Mouse (Mus musculus): Measurements from ENCODE around the gene Cbfa2t3.

Cbfa2t3 gene

DNA sequence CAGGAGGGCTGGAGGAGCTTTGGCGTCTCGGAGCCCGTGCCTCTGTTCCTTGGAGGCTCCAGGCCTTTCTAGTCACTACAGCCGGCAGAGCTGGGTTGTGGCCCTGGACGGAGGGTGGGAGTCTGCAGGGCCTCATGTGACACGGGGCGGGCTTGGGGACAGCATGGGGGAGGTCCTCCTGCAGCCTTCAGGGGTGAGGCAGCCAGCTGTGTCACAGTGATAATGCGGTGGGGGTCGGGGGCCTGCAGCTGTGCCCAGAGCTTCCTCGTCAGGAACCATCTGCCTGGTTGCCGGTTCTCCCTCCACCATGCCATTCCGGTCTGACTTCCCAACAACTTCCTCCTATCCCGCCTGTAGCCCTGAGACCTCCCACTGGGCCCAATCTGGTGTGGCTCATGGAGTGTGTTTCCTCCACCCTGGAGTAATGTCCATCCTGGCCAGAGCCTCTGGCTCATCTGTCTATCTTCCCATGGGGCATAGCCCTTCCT, at the start of gene Cbfa2t3:
Gene Cbfa2t3 (minus strand): TSS at position 105 of the 488 bp plus-strand sequence.
- DNase-seq (ENCODE audit: low spot score in 2 of 2), result no peak

DNA sequence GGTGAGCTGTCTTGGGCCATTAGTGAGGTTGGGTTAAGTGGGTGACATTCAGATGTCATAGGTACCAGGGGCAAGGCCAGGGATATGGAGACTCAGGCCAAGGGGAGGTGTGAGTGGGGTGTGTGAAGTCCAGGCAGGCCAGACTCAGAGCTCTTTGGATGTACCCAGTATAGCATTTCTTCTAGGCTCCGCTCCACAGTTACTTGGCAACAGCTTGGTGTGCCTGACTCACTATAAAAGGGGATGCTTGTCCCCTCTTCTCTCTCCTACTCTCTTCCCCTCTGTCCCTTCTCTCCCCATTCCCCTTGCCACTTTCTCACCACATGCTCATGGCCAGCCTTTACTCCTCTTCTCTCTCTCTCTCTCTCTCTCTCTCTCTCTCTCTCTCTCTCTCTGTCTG, 48.9 kb upstream of the Cbfa2t3 start:
- DNase-seq (ENCODE audit: low spot score in 2 of 2), result no peak

DNA sequence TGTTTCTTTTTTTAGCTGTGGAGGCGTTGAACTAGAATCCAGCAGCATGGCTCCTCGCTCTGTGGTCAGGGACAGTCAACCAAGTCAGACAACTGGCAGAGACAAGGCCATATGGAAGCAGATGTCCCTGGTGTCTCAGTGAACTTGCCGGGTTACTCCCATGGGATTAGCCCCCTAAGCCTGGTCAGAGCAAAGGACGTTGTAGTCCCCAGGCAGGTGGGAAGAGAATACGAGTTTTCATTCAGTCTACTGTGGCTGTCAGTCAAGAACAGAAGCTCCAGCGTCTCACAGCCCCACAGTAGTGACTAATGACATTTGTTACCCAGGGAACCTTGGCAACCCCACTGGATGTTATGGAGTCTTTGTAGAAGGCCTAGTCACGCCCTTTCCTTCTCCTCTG, 47.5 kb upstream of the Cbfa2t3 start:
- DNase-seq (ENCODE audit: low spot score in 2 of 2), result no peak

DNA sequence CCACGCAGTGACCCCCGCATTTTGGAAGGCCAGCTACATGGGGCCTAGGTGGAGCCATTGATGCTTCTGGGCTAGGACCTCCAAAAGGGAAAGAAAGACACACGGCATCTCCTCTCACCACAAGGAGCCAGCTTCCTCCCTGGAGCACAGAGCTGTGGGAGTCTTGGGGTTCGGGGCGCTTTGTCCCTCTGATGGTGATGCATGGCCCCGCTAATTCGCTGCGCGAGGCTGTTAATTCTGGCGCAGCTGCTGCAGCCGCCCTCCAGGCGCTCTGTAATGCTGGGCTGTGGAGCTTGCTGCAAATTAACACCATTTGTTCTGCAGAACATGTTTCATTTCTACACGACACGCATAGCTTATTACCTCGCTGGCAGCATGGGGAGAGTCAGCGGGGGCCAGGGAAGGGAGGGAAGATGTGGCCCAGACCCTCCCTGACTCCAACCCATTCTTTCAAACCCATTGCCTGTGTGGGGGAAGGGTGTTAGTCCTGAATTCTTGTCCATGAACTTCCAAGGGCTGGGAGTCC, 46.9 kb upstream of the Cbfa2t3 start:
- DNase-seq (ENCODE audit: low spot score in 2 of 2), result no peak

DNA sequence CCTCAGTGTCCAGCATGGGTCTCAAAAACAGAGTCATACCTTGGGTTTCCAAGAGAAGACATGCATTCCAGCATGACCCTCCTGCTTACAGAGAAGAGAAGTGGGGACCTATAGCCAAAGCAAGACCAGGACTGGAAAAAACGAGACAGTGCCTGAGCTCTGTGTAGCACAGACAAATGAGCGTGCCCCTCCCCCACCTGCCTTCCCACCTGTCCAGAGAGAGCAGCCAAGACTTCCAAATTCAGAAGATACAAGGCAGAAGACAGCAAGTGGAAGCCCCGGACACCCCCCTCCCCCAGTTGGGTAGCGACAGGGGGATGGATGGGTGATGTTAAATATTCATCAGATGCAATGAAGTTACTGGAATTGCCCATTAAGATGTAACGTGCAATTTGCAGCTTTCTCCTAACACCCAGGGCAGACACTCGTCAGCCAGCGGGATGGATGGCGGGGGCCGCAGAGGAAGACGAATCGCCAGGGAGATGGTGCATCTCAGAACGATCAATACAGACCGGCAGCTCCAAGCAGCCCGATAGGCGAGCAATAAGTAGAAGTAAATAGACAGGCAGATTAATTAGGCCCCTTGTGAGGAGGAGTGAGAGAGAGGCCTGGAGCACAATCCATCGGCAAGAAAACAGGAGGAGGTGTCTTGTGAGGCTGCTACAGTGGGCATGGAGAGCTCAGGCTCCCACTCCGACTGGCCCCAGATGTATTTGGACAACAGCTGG, 46.3 kb upstream of the Cbfa2t3 start:
- DNase-seq (ENCODE audit: low spot score in 2 of 2), result no peak

DNA sequence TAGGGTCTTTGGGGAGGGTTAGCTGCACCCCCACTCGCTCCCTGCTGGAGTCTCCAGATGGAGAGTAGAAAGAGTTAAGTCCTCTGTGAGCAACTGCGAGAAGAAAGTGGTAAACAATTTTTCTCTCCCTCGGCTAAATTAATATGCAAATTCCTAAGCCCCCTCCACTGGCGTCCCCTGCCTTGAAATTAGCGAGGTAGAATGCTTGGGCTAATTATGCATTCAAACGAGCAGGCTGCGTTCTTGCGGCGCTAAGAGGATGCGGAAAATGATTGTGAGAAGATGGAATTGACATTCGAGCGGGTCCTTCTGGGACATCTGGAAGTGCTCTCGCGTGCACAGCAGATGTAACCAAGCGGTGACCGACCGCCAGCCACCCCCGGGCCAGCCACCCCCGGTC, 43.6 kb upstream of the Cbfa2t3 start:
- no peak for DNase-seq (ENCODE audit: low spot score in 2 of 2)

DNA sequence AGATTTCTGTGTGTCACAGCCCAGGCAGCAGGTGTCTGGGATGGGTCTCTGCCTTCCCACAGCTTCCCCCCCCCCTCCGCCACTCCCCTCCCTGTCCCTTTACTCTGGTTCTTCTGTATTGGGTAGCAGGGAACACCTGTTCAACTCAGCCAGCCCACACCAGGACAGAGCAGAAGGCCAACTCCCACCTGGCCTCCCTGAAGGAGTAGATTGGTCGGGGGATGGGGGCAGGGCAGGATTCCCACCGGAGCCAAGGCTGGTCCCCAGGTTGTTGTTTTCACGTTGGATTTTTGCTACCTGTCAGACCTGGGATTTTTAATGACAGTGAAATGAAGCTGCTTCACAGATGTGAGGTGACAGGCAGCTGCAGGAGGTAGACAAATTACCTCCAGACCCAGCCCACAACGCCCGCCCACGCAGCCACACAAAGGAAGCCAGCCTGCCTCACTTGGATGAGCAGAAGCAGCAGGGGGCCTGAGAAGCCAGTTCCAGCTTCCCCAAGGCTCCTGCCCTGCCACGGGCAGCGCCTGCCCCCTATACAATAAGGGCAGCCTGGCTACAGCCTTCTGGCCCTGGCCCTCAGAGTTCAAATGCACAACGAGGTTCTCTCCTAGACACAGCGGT, 40.3 kb upstream of the Cbfa2t3 start:
- DNase-seq (ENCODE audit: low spot score in 2 of 2), result no peak

DNA sequence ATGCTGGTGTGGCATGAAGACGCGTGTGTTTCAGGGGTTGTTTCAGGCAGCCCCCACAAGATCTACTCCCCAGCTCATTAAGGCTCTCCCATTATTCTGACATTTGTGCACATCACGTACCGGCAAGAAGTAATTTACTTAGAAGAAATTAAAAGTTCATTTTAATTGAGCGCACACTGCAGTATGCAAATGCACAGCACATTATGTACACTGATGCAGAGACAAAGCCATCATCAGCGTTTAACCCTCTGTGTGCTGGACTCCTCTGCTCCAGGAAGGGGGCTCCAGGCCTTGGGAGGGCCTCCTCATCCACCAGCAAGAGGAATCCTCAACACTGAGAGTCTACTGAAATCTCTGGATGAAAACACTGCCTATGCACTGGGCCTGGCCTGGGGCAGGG, 39.0 kb upstream of the Cbfa2t3 start:
- DNase-seq (ENCODE audit: low spot score in 2 of 2), result no peak

DNA sequence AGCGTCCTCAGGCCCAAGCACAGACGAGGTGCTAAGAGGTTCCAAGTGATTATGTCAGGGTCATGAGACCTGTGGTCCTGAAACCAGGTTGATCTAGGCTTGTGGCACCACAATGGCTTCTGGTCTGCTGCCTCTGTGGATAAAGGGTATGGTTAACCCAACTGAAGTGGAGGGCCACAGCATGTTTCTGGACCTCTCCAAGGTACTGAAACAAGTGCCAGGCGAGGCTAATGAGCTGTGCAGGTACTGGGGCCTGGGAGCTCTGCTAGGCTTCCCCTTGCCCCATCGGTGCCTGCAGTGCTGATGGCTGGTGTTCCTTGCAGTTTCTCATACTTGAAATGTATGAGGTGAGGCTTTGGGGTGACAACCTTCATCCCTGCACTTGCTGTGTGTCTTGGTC, 38.2 kb upstream of the Cbfa2t3 start:
- no peak for DNase-seq (ENCODE audit: low spot score in 2 of 2)

DNA sequence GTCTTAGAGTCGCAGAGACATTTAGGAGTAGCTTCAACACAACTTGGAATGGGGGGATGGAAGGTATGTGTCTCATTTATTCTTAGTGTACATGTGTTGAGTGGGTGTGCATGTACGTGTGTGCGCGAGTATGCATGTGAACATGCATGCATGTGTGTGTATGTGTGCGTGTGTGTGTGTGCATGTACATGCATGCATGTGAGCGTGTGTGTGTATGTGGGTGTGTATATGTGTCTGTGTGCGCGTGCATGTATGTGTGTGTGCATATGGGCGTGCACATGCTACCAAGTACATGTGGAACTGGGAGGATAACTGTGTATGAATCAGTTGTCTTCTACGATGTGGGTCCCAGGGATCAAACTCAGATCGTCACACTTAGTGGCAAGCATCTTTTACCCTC, 37.7 kb upstream of the Cbfa2t3 start:
- no peak for DNase-seq (ENCODE audit: low spot score in 2 of 2)

DNA sequence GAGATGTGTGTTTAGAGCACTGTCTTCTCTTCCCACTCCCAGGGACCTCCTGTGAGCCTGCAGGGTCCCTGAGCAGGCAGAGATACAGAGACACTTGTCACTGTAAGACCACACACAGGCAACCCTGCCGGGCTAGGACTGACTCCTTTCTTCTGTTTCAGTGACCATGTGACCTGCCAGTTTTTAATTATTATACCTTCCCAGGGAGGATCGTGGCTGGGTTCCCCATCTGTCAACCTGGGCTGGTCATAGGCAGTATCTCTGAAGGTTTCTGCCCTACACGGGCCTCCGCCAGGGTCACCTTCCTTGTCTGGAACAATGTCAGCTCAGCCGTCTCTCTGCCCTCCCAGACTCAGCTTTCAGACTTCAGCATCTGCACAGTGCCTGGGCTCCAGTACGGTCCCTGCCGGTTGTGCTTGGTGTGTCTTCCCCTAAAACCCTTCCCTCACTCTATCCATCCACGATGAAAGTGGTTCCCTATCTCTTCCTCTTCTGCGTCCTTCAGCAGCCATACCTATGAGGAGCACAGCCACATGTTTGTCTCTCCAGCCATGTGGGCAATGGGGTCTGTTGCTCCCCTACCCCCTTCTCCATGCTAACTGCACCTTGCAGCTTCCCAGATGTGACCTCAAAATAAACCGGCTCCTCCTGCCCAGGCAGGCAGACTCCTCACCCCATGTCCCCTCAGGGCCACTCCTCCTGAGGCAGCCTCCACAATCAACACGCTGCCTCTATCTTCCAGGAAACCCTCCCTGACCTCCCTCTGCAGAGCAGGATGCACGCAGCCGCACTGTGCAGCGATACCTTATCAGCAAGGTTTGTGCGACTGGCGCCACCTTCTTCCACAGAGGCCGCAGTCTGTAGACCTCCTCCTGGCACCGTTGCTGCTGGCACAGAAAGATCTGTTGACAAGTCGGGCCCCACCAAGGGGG, 36.9 kb upstream of the Cbfa2t3 start:
- no peak for DNase-seq (ENCODE audit: low spot score in 2 of 2)

DNA sequence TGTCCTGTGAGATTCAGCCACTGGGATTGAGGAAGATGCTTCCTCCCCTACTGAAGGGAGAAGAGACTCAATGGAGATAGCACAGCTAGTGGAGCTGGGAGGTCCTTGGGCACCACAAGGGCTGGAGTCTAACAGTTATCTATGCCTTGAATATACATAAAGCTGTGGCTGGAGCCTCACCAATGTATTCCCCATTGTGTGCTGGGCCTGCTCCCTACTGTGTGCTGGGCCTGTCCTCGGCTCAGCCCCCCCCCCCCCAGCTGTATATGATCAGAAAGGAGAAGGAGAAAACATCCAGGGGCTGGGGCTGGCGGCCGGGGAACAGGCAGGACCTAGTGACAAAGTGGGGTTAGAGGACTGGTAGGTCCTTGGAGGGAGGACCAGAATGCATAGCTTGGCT, 36.2 kb upstream of the Cbfa2t3 start:
- DNase-seq (ENCODE audit: low spot score in 2 of 2), result no peak

DNA sequence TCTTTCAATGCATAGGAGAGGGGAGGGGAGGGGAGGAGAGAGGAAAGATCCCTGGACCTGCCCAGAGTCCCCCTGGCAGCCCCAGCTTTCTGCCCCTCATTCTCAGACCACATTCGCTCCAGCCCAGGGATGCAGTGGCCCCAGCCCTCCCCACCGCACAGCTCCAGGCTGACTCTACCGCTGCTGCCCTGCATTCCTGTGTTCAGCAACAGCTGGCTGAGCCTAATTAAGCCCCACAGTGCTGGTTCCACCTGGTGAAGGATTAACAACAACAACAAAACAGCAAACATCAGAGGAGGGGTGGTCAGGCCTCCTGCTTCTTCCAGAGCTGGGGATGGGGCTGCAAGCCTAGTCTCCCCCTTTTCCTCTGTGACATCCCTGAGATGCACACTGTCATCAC, 29.7 kb upstream of the Cbfa2t3 start:
- no peak for DNase-seq (ENCODE audit: low spot score in 2 of 2)

DNA sequence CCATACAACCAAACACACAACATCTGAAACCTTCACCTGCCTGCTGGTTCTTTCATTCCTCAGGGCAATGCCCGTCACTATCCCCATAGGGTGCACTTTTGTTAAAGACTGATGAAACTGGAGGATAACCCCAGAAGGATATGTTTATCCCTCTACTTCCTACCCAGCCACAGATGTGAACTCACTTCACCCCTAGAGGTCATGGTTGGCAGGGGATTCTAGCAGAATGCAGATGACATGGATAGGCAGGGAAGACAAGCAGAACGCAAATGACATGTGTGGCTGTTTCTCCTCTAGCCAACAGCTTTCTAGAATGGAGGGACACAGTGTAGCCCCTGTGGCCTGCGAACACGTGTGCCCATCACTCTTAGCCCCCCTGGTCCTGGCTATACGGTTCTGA, 28.5 kb upstream of the Cbfa2t3 start:
- DNase-seq (ENCODE audit: low spot score in 2 of 2), result no peak

DNA sequence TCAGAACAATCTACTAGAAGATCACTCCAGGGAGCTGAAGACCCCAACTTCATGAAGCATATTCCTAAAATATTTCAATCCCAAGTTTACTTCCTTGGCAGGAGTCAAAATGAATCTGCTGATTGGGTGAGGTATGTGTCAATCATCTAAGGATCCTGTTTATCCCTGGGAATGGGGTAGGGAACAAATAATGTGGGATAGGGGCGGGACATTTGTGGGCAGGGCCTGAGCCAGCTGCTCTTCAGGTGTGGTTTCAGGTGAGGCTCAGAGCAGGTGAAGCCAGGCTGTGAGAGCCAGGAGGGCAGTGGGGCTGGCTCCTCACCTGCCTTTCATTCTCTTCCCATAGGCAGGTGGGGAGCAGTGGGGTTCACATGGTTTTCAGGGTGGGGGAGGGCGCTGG, 27.9 kb upstream of the Cbfa2t3 start:
- DNase-seq (ENCODE audit: low spot score in 2 of 2), result no peak

DNA sequence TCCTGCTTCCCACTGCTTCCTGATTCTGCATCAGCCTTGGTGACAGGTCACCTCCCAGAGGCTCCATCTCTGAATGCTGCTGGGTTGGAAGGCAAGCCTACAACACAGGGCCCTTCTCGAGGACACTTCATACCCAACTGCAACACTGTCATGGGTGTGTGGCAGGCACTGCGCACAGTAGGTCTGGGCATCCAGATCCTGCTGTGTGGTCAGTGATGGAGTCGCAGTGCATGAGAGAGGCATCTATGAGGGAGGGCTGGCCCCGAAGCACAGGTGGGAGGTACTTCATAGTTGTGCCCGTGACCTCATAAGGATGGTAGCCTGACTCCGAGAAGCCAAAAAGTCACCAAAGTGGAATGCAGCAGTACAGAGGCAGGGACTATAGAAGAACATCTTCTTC, 26.3 kb upstream of the Cbfa2t3 start:
- no peak for DNase-seq (ENCODE audit: low spot score in 2 of 2)

DNA sequence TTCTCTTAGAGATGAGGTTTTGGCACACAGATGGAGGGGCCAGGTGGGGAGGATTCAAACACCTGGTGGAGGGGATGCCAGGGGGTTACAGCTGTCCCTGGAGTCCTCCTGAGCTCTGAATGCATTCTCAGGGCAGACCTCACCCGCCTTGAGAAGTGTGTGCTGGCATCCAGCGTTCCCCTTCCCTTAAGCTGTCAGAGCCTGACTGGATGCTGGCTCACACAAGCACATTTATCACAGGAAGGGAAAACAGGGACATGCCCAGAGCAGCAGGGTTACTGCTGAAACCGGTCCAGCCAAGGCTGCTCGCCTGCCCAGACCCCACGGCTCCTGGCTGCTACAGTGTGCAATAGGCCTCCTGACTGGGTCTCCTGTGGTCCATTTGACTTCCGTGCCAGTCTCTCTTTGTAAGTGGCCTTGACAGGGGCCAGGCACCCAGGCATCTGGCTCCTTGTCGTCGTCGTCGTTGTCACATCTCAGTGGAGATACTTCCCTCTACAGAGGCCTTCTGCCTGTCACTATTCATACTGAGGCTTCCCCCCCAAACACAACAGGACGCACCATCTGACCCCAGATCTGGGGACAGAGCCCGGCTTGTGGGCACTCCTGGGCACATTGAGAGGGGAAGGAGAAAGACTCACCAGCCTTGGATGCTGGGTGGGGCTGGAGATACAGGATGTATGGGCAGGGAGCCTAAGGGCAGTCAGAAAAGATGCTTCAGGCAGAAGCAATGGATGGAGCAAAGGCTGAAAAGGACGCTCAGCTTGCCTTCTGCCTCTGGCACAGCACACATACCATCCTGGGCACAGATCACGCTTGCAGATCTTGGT, 22.1 kb upstream of the Cbfa2t3 start:
- DNase-seq (ENCODE audit: low spot score in 2 of 2), result no peak

DNA sequence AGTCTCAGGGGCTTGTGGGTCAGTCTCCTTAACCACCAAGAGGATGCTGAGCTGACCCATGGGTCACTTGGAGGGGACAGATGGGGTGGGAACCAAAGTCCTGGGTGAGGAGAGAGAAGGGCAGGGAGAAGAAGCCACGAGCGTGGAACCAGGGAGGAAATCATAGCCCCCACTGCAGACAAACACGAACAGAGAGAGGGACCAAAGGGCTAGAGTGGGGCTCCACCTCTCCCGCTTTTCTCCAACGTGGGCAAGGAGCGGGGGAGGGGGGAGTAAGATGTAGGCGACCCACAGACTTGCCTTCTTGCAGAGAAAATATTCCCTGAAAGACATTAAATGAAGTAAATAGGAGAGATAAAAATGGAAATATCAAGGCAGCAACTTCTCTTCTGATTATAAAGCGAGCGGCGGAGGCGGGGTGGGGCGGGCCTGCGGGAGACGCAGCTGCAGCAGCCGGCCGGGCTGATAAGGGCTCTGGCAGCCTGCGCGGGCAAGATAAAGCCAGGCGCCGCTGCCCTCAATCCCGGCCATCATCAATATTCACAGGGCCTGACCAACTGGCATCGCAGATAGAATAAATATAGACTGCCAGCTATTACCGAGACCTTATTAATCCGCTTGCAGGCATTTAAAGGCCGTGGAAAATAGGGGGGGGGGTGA, 21.3 kb upstream of the Cbfa2t3 start:
- DNase-seq (ENCODE audit: low spot score in 2 of 2), result no peak

DNA sequence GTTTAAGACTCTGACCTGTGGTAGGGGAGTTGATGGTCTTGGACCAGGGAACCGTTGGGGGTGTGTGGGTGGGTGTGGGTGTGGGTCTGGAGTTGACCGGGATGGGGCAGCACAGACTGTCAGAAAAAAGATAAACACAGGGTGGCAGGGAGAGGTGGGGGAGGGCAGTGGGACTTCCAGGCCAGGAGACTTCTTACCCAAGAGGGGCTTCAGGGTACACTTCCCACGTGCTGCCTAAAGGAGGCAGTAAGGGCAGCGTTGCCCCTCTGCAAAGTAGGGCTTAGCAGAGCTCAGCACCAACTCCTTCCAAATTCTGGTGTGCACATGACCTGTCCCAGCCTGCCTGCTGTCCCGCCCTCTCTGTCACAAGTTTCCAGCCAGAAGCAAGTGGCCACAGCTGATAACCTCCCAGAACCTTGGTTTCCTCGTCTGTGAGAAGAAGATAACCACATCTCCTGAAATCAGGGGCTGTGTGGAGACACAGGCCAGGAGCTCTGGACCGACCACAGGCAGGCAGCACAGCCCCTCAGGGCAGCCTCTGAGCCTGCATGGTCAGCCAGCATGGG, 20.7 kb upstream of the Cbfa2t3 start:
- DNase-seq (ENCODE audit: low spot score in 2 of 2), result no peak

DNA sequence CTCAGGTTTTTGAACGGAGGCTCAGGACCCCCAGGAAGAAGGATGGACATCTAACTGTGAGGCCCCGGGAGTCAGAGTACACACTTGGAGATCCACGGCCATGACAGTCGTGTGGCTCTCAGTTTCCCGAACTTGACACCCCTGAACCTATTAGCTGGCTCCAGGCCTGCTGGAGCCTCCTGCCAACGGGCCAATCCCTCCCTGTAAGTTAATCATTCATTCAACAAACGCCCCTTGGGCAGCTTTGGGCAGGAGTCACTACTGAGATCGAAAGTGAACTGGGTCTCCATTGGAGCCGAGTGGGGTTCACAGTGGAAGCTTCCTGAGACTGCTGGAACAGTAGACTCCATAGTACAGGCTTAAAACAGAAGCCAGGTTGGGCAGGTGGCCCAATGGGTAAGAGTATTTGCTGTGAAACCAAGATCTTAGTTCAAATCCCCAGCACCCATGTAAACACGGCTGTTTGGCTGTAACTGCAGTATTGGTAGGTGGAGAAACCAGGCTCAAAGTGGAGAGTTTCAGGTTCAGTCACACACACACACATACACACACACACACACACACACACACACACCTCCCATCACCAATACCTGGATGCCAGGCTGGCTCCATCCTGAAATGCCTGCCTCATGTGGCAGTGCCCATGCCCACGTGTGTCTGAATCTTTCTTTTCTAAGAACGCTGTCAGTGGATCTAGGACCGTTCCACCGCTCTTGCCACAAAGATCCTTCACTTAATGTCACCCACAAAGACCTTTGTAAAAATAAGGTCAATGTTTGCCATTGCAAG, 20.0 kb upstream of the Cbfa2t3 start:
- no peak for DNase-seq (ENCODE audit: low spot score in 2 of 2)
